Mouse (Mus musculus) bone marrow macrophage, adult 2 months (primary cell): ENCODE data around the gene Supt20. TPM values are rescaled to one million over a fixed set of nuclear protein-coding genes. Genes with fewer than 3 reads are reported as not detected.
"Not testable (repeated sequence)": the region's sequence is repeated elsewhere in the genome, so short reads cannot be mapped to it uniquely, and the experiment has no call there.

Experiments
- H3K27ac ChIP-seq: 2 replicates; pipeline ENCODE4 v1.5.1; 2012; ENCODE audit warnings: low read depth, low read length; ENCODE audit not compliant: insufficient read depth
- H3K4me1 ChIP-seq: 2 replicates; pipeline ENCODE4 v1.6.1; 2012; ENCODE audit warnings: low read length; ENCODE audit not compliant: control insufficient read depth, insufficient read depth
- H3K4me3 ChIP-seq: 2 replicates; pipeline ENCODE4 v1.5.1; 2012; ENCODE audit warnings: mild to moderate bottlenecking, low read length, moderate library complexity; ENCODE audit not compliant: insufficient read depth
- CTCF ChIP-seq: IDR thresholded peaks from 2 replicates; pipeline ENCODE4 v1.5.1; 2012; ENCODE audit warnings: low read depth, mild to moderate bottlenecking, low read length, moderate library complexity
- POLR2A ChIP-seq: IDR thresholded peaks from 2 replicates; pipeline ENCODE4 v1.6.1; 2012; ENCODE audit warnings: mild to moderate bottlenecking, low read depth, low read length, borderline replicate concordance
- polyA plus RNA-seq: library from polyadenylated mRNA; stranded (reverse); fragments of >200 nt; gene quantifications from 2 replicates; pipeline ENCODE4 v1.2.4, GENCODE M21; 2012; ENCODE audit not compliant: missing spikeins, insufficient read depth, insufficient read length

Gene Supt20
- polyA plus RNA-seq, 1 experiment: 64.4 TPM

DNA sequence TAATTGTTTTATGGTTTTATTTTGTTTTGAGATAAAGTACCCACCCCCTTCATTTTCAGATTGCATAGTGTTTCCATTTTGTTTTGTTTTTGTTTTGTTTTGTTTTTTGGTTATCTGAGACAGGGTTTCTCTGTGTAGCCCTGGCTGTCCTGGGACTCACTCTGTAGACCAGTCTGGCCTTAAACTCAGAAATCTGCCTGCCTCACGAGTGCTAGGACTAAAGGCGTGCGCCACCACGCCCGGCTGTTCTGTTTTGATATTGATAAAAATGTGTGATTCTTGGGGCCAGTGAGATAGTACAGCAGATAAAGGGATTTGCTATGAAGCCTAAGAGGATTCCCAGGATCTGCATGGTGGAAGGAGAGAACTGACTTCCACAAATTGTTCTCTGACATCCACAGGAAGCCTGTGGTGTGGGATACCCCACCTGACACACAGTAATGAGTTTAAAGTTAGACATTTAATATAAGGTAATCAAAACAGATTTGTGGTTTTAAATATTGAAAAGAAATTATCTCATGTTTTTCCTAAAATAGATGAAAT lies 7.2 kb downstream of the Supt20 start:
- Histone ChIP-seq H3K4me3 (no peak overlapping the region), H3K4me1 (no peaks in the 10 kb centered on the region), H3K27ac (no peak overlapping the region)
- TF ChIP-seq POLR2A (no peak), CTCF (no peak)

GRCm38 (mm10) chr3:54704106-54704505 lies 11.5 kb downstream of the Supt20 start:
- H3K4me1 ChIP-seq, H3K27ac ChIP-seq, H3K4me3 ChIP-seq: not testable (repeated sequence)

GRCm38 (mm10) chr3:54708972-54709371 lies 16.4 kb downstream of the Supt20 start:
- H3K4me1 ChIP-seq: no peaks in the 10 kb centered on the region
- peak overlapping the region; percentile 43; the same call in 1 of the 2 replicates for H3K27ac ChIP-seq
- H3K4me3 ChIP-seq: no peak overlapping the region
- TF ChIP-seq CTCF (no peak), POLR2A (no peak)

GRCm38 (mm10) chr3:54714253-54714652 lies 21.6 kb downstream of the Supt20 start, which contains the start of gene Gm21958:
Gm21958 (minus strand) TSS chr3:54714353.
- Histone ChIP-seq H3K4me1 (peaks cover 4% of the 10 kb centered on the region), H3K27ac (no peak within 1 kb of the TSS), H3K4me3 (no peak within 1 kb of the TSS)
- TF ChIP-seq CTCF (no peak), POLR2A (no peak)

DNA sequence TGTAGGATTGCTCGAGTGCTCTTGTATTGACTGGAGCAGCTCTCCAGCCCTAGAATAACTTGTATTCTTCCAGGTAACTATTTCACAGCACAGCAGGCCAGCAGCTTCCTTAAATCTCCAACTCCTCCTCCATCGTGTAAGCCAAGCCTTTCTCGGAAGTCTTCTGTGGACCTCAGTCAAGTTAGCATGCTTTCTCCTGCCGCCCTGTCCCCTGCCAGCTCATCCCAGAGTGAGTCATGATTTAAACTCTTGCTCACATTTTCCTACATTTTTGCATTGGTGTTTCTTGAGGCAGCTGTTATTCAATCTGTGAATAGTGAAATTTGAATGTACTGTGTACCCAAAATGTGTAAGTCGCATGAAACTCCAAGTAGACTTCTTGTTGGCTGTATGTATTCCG lies 22.9 kb downstream of the Supt20 start:
- Histone ChIP-seq H3K27ac (no peak overlapping the region), H3K4me3 (no peak overlapping the region), H3K4me1 (peaks cover 5% of the 10 kb centered on the region)
- TF ChIP-seq CTCF (no peak), POLR2A (no peak)

GRCm38 (mm10) chr3:54717348-54717747 lies 24.7 kb downstream of the Supt20 start:
- Histone ChIP-seq H3K4me3 (no peak overlapping the region), H3K27ac (no peak overlapping the region)
- no peak for TF ChIP-seq POLR2A
- TF ChIP-seq CTCF: no peak

GRCm38 (mm10) chr3:54718947-54719346 lies 26.3 kb downstream of the Supt20 start:
- Histone ChIP-seq H3K4me1 (peaks cover 13% of the 10 kb centered on the region), H3K27ac (no peak overlapping the region), H3K4me3 (no peak overlapping the region)
- TF ChIP-seq POLR2A (no peak), CTCF (no peak)

More at GRCm38 (mm10) chr3:54717348-54717747, 24.7 kb downstream of the Supt20 start:
- H3K4me1 ChIP-seq: peaks cover 5% of the 10 kb centered on the region

- TF ChIP-seq POLR2A (no peak), CTCF (no peak)
- Histone ChIP-seq H3K4me1 (peaks cover 15% of the 10 kb centered on the region), H3K27ac (peak overlapping the region; percentile 48), H3K4me3 (no peak overlapping the region)
Observed at GRCm38 (mm10) chr3:54723741-54724500, 31.3 kb downstream of the Supt20 start.

DNA sequence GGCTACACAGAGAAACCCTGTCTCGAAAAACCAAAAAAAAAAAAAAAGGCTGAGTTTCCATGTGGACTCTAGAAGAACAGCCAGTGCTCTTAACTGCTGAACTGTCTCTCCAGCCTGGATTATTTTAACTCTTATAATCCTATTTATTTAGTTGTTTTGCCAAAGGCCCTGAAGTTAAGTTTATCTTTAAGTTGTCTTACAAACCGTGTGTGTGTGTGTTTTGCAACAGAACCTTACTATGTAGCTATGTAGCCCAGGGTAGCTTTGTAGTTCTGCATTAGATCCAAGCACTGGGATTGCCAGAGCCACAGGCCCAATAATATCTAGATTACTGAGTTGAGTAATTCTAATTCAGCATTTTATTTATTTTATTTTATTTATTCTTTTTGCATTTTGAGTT lies 32.7 kb downstream of the Supt20 start:
- H3K4me3 ChIP-seq: no peak overlapping the region
- peaks cover 16% of the 10 kb centered on the region for H3K4me1 ChIP-seq
- H3K27ac ChIP-seq: no peak overlapping the region
- TF ChIP-seq POLR2A (no peak), CTCF (no peak)

DNA sequence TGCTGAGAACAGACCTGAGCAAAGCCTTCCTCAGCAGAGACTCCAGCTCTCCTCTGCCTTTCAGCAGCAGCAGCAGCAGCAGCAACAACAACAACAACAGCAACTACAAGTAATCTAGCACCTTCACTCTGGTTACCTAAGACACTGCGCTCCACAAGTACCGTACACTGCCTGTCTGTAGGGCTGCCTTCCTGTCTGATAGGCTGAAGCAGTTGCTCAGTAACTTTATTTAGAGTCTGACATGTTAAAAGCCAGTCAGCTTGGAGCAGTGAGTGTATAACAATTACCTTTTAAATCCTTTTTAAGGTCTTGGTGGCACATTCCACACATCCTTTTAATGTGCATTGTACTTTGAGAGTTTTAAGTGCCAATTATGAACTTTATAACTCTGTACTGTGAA lies 35.0 kb downstream of the Supt20 start:
- Histone ChIP-seq H3K27ac (no peak overlapping the region), H3K4me3 (no peak overlapping the region), H3K4me1 (peaks cover 16% of the 10 kb centered on the region)
- TF ChIP-seq CTCF (no peak), POLR2A (no peak)
